Mouse (Mus musculus) kidney, postnatal 10 days (tissue): ENCODE measurements around the gene Olfr141.

Experiments used
- DNase-seq: peaks from one replicate; pipeline ENCODE4 v3.0.0; 2021; ENCODE audit warnings: mixed read lengths

Olfr141 gene

GRCm38 (mm10) chr2:86809918-86810317 lies at the start of gene Olfr141:
Olfr141 (minus strand) TSS chr2:86810018.
- no peak for DNase-seq

DNA sequence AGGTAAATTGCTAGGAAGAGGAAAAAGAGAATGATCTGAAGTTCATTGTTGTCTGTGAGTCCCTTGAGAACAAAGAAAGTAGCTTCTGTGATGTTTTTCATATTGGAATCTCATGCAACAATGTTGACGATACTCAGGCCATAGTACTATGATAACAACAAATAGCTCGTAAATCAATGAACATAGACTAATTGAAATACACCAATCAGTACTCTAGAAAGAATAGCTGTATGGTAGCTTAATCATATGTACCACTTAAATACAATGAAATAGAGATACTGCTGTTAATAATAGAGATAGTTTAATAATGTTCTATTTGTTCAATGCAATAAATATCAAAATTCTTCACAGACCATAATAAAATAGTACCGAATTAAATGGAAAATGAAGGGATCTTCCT lies 41.8 kb upstream of the Olfr141 start, which contains the start of gene Olfr1095:
Gene Olfr1095, minus strand, starts transcription at position 101 of the 400 bp plus-strand sequence.
- DNase-seq = no peak

DNA sequence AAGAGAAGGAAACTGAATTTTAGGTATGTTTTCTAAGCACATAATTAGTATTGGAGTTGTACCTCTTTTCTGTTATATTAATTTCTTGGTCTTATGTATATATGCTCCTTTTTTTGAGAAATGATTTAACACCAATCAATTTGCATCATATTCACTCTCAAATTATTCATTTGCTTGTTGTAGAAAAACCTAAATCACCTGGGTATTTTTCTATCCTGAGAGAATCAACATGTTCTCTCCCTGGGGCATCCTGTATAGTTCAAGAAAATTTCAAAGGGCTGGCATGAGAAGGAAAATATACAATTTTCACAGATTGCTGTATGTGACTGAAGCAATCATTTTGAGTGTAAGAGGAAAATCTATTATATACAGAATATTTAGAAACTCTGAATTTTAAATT lies 14.5 kb upstream of the Olfr141 start, which contains the start of gene Olfr1094:
Gene Olfr1094, plus strand, starts transcription at position 301 of the 400 bp plus-strand sequence.
- DNase-seq = no peak

- DNase-seq = no peak
Measured at GRCm38 (mm10) chr2:86782179-86782578, 27.6 kb downstream of the Olfr141 start, which contains the start of gene Olfr1093. Olfr1093 (plus strand) TSS chr2:86782479.

GRCm38 (mm10) chr2:86761050-86761449 lies 48.8 kb downstream of the Olfr141 start:
- no peak for DNase-seq

- DNase-seq = no peak
Measured at GRCm38 (mm10) chr2:86758893-86759292, 50.9 kb downstream of the Olfr141 start, which contains the start of gene Olfr1090. Olfr1090 (minus strand) TSS chr2:86758993.
